Mouse (Mus musculus) MEL (cell line): Measurements from ENCODE around the gene Sirt4.

Experiments used
- CTCF ChIP-seq, 3 experiments: IDR thresholded peaks in 2 of 3; conservative IDR thresholded peaks in 1 of 3; 2 replicates each; pipeline ENCODE4 v1.5.1; 2011 to 2012; ENCODE audit warnings: low read length in 3 of 3, low read depth in 2 of 3, mild to moderate bottlenecking in 2 of 3, improper control_type of control experiment in 1 of 3, inconsistent platforms in 1 of 3, mixed read lengths in 1 of 3, moderate library complexity in 1 of 3; ENCODE audit not compliant: control insufficient read depth in 1 of 3, insufficient read depth in 1 of 3, poor library complexity in 1 of 3, severe bottlenecking in 1 of 3
- E2F4 ChIP-seq: IDR thresholded peaks from 2 replicates; pipeline ENCODE4 v1.6.1; 2011; ENCODE audit warnings: low read depth, low read length, improper control_type of control experiment, borderline replicate concordance
- EP300 ChIP-seq, 2 experiments: IDR thresholded peaks; 2 replicates each; pipeline ENCODE4 v1.6.1; 2011; ENCODE audit warnings: improper control_type of control experiment in 2 of 2, low read length in 2 of 2, low read depth in 1 of 2, mild to moderate bottlenecking in 1 of 2
- NRF1 ChIP-seq: IDR thresholded peaks from 2 replicates; pipeline ENCODE4 v1.6.1; 2014; ENCODE audit warnings: low read depth, mild to moderate bottlenecking, inconsistent platforms, low read length, improper control_type of control experiment, moderate library complexity; ENCODE audit not compliant: poor library complexity, insufficient read depth, severe bottlenecking
- USF1 ChIP-seq: IDR thresholded peaks from 2 replicates; pipeline ENCODE4 v1.6.1; 2014; ENCODE audit warnings: low read depth, mild to moderate bottlenecking, inconsistent platforms, low read length, improper control_type of control experiment, moderate library complexity

DNA sequence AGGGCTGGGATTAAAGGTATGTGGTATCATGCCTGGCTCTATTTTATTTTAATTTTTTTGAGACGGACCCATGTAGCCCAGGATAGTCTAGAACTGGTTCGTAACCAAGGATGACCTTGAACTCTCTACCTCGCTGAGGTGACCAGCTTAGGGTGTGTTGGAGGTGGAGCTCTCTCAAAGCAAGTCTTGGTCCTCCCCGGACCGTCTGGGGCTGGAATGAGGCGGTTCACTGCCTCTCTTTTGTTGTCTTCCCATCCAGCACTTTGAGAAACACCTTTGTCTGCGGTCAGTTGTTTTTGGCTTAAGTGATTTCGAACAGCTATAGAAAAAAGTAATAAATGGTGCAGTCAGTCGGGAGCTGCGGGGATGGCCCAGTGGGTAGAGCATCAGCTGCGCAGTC lies 40.4 kb downstream of the Sirt4 start:
- TF ChIP-seq EP300 (IDR thresholded peaks at IDR 0.05; ENCODE audit: low read depth in 1 of 2, low read length in 2 of 2) (no peak), USF1 (no peak), NRF1 (no peak), CTCF (IDR thresholded peaks at IDR 0.05 in 2 of 3, conservative IDR thresholded peaks at IDR 0.05 in 1 of 3; ENCODE audit: control insufficient read depth in 1 of 3, insufficient read depth in 1 of 3, low read depth in 2 of 3, low read length in 3 of 3, poor library complexity in 1 of 3, severe bottlenecking in 1 of 3) (no peak), E2F4 (no peak)
